ENCODE assay signal across 25 mouse cellular contexts in genomic region chr14:107987752-107988285, GRCm38 (mm10).
"Had no signal": no experiment of that assay in that cellular context is flagged by ENCODE, and none has a peak within 500 bp of the region (broad histone marks: within the 10 kb centered on the region; RNA-seq: fewer than 3 reads in every experiment).

No protein-coding gene starts in this region.

- H3K36me3 ChIP-seq: heart, embryonic 10.5 days; heart, embryonic 12.5 days; hindbrain, embryonic 10.5 days; hindbrain, embryonic 12.5 days; kidney, embryonic 15.5 days; limb, embryonic 13.5 days; limb, embryonic 15.5 days had no signal

- H3K4me1 ChIP-seq: heart, embryonic 10.5 days; heart, embryonic 12.5 days; hindbrain, embryonic 10.5 days; hindbrain, embryonic 12.5 days; kidney, embryonic 15.5 days; limb, embryonic 13.5 days; limb, embryonic 15.5 days had no signal

- H3K27me3 ChIP-seq: heart, embryonic 12.5 days; hindbrain, embryonic 12.5 days; kidney, embryonic 15.5 days; limb, embryonic 13.5 days; limb, embryonic 15.5 days had no signal

- H3K4me3 ChIP-seq: gastrocnemius, adult 2 months; heart, embryonic 10.5 days; heart, embryonic 12.5 days; hindbrain, embryonic 10.5 days; hindbrain, embryonic 12.5 days; kidney, embryonic 15.5 days; limb, embryonic 13.5 days; limb, embryonic 15.5 days had no signal

- H3K4me2 ChIP-seq: heart, embryonic 12.5 days; hindbrain, embryonic 12.5 days; hindbrain, embryonic 14.5 days; kidney, embryonic 15.5 days; limb, embryonic 13.5 days; limb, embryonic 15.5 days had no signal

- H3K27ac ChIP-seq: gastrocnemius, adult 2 months; heart, embryonic 10.5 days; hindbrain, embryonic 10.5 days; hindbrain, embryonic 12.5 days; hindbrain, embryonic 14.5 days; kidney, embryonic 15.5 days; kidney, postnatal 0 days; limb, embryonic 13.5 days; limb, embryonic 15.5 days had no signal

- ATAC-seq: hindbrain, embryonic 16.5 days; intestine, embryonic 16.5 days had no signal

- DNase-seq: gastrocnemius, adult 2 months; gastrocnemius, postnatal 10 days; gastrocnemius, postnatal 25 days; heart, adult 18-20 months; heart, postnatal 10 days; heart, postnatal 4 days; kidney, adult 11 months; kidney, adult 2 months; kidney, adult 9 months; kidney, postnatal 14 days; kidney, postnatal 36 days; layer of hippocampus, adult 9-11 months; layer of hippocampus, postnatal 36 days; left cerebral cortex, postnatal 4 days had no signal

- H3K9me3 ChIP-seq: heart, embryonic 10.5 days; heart, embryonic 12.5 days; hindbrain, embryonic 10.5 days; hindbrain, embryonic 12.5 days; kidney, embryonic 15.5 days; limb, embryonic 13.5 days; limb, embryonic 15.5 days had no signal

- H3K9ac ChIP-seq: heart, embryonic 12.5 days; hindbrain, embryonic 12.5 days; hindbrain, embryonic 14.5 days; kidney, embryonic 15.5 days; limb, embryonic 13.5 days; limb, embryonic 15.5 days had no signal
